Mouse (Mus musculus) embryo, embryonic 11.5 days (tissue): ENCODE results near the gene Eral1.

Experiments
- DNase-seq: peaks from one replicate; pipeline ENCODE4 v3.0.0-alpha.2; 2012; ENCODE audit warnings: low read depth, low spot score

The Eral1 gene

GRCm38 (mm10) chr11:78037831-78038752 lies 42.1 kb downstream of the Eral1 start, which contains the start of gene Flot2:
Gene Flot2, plus strand, starts transcription at chr11:78037931.
- DNase-seq = no peak

GRCm38 (mm10) chr11:78036791-78037190 lies 43.4 kb downstream of the Eral1 start:
- no peak for DNase-seq

GRCm38 (mm10) chr11:78033931-78034617 lies 46.1 kb downstream of the Eral1 start:
- DNase-seq = no peak

- DNase-seq = no peak
Measured at GRCm38 (mm10) chr11:78032809-78033195, 47.4 kb downstream of the Eral1 start.

GRCm38 (mm10) chr11:78031947-78032808 lies 48.0 kb downstream of the Eral1 start, which contains the start of gene Dhrs13:
Gene Dhrs13, plus strand, starts transcription at chr11:78032280.
- DNase-seq = peak; percentile 89

DNA sequence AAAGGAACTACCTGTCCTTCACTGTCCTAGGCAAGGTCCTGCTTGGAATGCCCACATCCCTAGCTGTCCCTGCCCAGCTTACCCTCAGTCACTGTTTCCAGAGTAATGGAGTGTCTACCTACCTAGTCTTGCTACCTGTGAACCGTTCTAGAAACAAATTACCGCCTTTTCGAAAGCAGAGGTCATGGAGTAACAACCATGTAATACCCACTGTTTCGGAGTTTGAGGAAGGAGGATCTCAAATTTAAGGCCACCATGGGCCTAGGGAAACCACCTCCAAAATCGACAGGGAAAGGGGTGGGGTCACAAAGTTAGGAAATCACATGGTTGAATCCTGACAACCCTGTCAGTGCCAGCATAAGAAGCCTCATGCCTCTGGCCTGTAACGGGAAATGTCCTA lies 48.8 kb downstream of the Eral1 start:
- DNase-seq = no peak

- DNase-seq = no peak
Measured at GRCm38 (mm10) chr11:78030600-78030999, 49.6 kb downstream of the Eral1 start.

- DNase-seq = no peak
Measured at GRCm38 (mm10) chr11:78029240-78029639, 50.9 kb downstream of the Eral1 start.

GRCm38 (mm10) chr11:78023607-78024006 lies 56.6 kb downstream of the Eral1 start:
- no peak for DNase-seq
